Mouse (Mus musculus): ENCODE results near the gene Stk38. TPM values are rescaled to one million over a fixed set of nuclear protein-coding genes. Genes with fewer than 3 reads are reported as not detected.

Stk38 gene
- polyA plus RNA-seq, 1 experiment from 2014 or later = 130 TPM

- no peak overlapping the region for H3K4me2 ChIP-seq
- DNase-seq (ENCODE audit: low spot score, missing footprints) = no peak
- WGBS = 82% methylated on average over 7 of the region's 7 CpGs
Observed at GRCm38 (mm10) chr17:29019391-29019790, 11.6 kb upstream of the Stk38 start.

GRCm38 (mm10) chr17:29018292-29018984 lies 10.6 kb upstream of the Stk38 start:
- DNase-seq (ENCODE audit: low spot score, missing footprints) (no peak), ATAC-seq (ENCODE audit: low FRiP score) (no peak)
- Histone ChIP-seq H3K4me1 (ENCODE audit: control insufficient read depth, insufficient read depth, low read length) (no peaks in the 10 kb centered on the region), H3K27ac (ENCODE audit: low read depth, low read length) (no peak overlapping the region), H3K36me3 (ENCODE audit: control insufficient read depth, insufficient read depth, low read length) (no peaks in the 10 kb centered on the region), H3K9me3 (ENCODE audit: control insufficient read depth, low read length) (no peaks in the 10 kb centered on the region), H3K9ac (ENCODE audit: low read length) (no peak overlapping the region), H3K27me3 (ENCODE audit: control insufficient read depth, insufficient read depth, low read length) (no peaks in the 10 kb centered on the region), H3K4me2 (no peak overlapping the region), H3K4me3 (ENCODE audit: low read depth, low read length) (no peak overlapping the region)
- WGBS = 49% methylated on average over 11 of the region's 11 CpGs

More at GRCm38 (mm10) chr17:29019391-29019790, 11.6 kb upstream of the Stk38 start:
- Histone ChIP-seq H3K27me3 (ENCODE audit: control insufficient read depth, insufficient read depth, low read length) (no peaks in the 10 kb centered on the region), H3K9ac (ENCODE audit: low read length) (no peak overlapping the region), H3K36me3 (ENCODE audit: control insufficient read depth, insufficient read depth, low read length) (no peaks in the 10 kb centered on the region), H3K9me3 (ENCODE audit: control insufficient read depth, low read length) (no peaks in the 10 kb centered on the region), H3K27ac (ENCODE audit: low read depth, low read length) (no peak overlapping the region), H3K4me1 (ENCODE audit: control insufficient read depth, insufficient read depth, low read length) (no peaks in the 10 kb centered on the region), H3K4me3 (ENCODE audit: low read depth, low read length) (no peak overlapping the region)
- ATAC-seq (ENCODE audit: low FRiP score) = no peak

GRCm38 (mm10) chr17:29016705-29017104 lies 8.9 kb upstream of the Stk38 start:
- Histone ChIP-seq H3K4me2 (no peak overlapping the region), H3K27me3 (ENCODE audit: control insufficient read depth, insufficient read depth, low read length) (no peaks in the 10 kb centered on the region; the same call in 1 of the 2 replicates), H3K9ac (ENCODE audit: low read length) (no peak overlapping the region), H3K4me3 (ENCODE audit: low read depth, low read length) (no peak overlapping the region), H3K4me1 (ENCODE audit: control insufficient read depth, insufficient read depth, low read length) (no peaks in the 10 kb centered on the region), H3K9me3 (ENCODE audit: control insufficient read depth, low read length) (no peaks in the 10 kb centered on the region), H3K27ac (ENCODE audit: low read depth, low read length) (no peak overlapping the region), H3K36me3 (ENCODE audit: control insufficient read depth, insufficient read depth, low read length) (no peaks in the 10 kb centered on the region)
- DNase-seq (ENCODE audit: low spot score, missing footprints) = no peak
- ATAC-seq (ENCODE audit: low FRiP score) = no peak
- WGBS = 86% methylated on average over 4 of the region's 4 CpGs

- Histone ChIP-seq H3K9ac (ENCODE audit: low read length) (no peak overlapping the region), H3K4me1 (ENCODE audit: control insufficient read depth, insufficient read depth, low read length) (no peaks in the 10 kb centered on the region), H3K27ac (ENCODE audit: low read depth, low read length) (no peak overlapping the region), H3K27me3 (ENCODE audit: control insufficient read depth, insufficient read depth, low read length) (no peaks in the 10 kb centered on the region; the same call in 1 of the 2 replicates), H3K36me3 (ENCODE audit: control insufficient read depth, insufficient read depth, low read length) (no peaks in the 10 kb centered on the region), H3K4me2 (no peak overlapping the region), H3K9me3 (ENCODE audit: control insufficient read depth, low read length) (no peaks in the 10 kb centered on the region), H3K4me3 (ENCODE audit: low read depth, low read length) (no peak overlapping the region)
- ATAC-seq (ENCODE audit: low FRiP score) (no peak), DNase-seq (ENCODE audit: low spot score, missing footprints) (peak; percentile 92)
- WGBS = 23% methylated on average over 2 of the region's 2 CpGs
Observed at GRCm38 (mm10) chr17:29015638-29016037, 7.8 kb upstream of the Stk38 start.

GRCm38 (mm10) chr17:29014235-29014634 lies 6.4 kb upstream of the Stk38 start:
- H3K4me2 ChIP-seq = no peak overlapping the region
- no peaks in the 10 kb centered on the region; the same call in 1 of the 2 replicates for H3K27me3 ChIP-seq (ENCODE audit: control insufficient read depth, insufficient read depth, low read length)
- no peaks in the 10 kb centered on the region for H3K36me3 ChIP-seq (ENCODE audit: control insufficient read depth, insufficient read depth, low read length)
- no peak overlapping the region for H3K4me3 ChIP-seq (ENCODE audit: low read depth, low read length)
- H3K9me3 ChIP-seq (ENCODE audit: control insufficient read depth, low read length) = no peaks in the 10 kb centered on the region
- no peak for DNase-seq (ENCODE audit: low spot score, missing footprints)
- ATAC-seq (ENCODE audit: low FRiP score) = no peak
- H3K27ac ChIP-seq (ENCODE audit: low read depth, low read length) = no peak overlapping the region
- H3K9ac ChIP-seq (ENCODE audit: low read length) = no peak overlapping the region
- no peaks in the 10 kb centered on the region for H3K4me1 ChIP-seq (ENCODE audit: control insufficient read depth, insufficient read depth, low read length)

- Histone ChIP-seq H3K27me3 (ENCODE audit: control insufficient read depth, insufficient read depth, low read length) (no peaks in the 10 kb centered on the region; the same call in 1 of the 2 replicates), H3K4me2 (no peak overlapping the region), H3K4me3 (ENCODE audit: low read depth, low read length) (no peak overlapping the region), H3K9ac (ENCODE audit: low read length) (no peak overlapping the region), H3K4me1 (ENCODE audit: control insufficient read depth, insufficient read depth, low read length) (peaks cover 10% of the 10 kb centered on the region), H3K9me3 (ENCODE audit: control insufficient read depth, low read length) (no peaks in the 10 kb centered on the region), H3K27ac (ENCODE audit: low read depth, low read length) (no peak overlapping the region), H3K36me3 (ENCODE audit: control insufficient read depth, insufficient read depth, low read length) (no peaks in the 10 kb centered on the region)
- WGBS = 87% methylated on average over 4 of the region's 4 CpGs
- ATAC-seq (ENCODE audit: low FRiP score) (no peak), DNase-seq (ENCODE audit: low spot score, missing footprints) (peak; percentile 80)
Observed at GRCm38 (mm10) chr17:29009181-29009580, 1.4 kb upstream of the Stk38 start.

- Histone ChIP-seq H3K9me3 (ENCODE audit: control insufficient read depth, low read length) (no peaks in the 10 kb centered on the region), H3K4me2 (peak overlapping the region; percentile 88), H3K36me3 (ENCODE audit: control insufficient read depth, insufficient read depth, low read length) (no peaks in the 10 kb centered on the region), H3K9ac (ENCODE audit: low read length) (peak overlapping the region; percentile 98), H3K4me3 (ENCODE audit: low read depth, low read length) (peak overlapping the region; percentile 97), H3K4me1 (ENCODE audit: control insufficient read depth, insufficient read depth, low read length) (peaks cover 10% of the 10 kb centered on the region), H3K27ac (ENCODE audit: low read depth, low read length) (peak overlapping the region; percentile 89), H3K27me3 (ENCODE audit: control insufficient read depth, insufficient read depth, low read length) (no peaks in the 10 kb centered on the region; the same call in 1 of the 2 replicates)
- DNase-seq (ENCODE audit: low spot score, missing footprints) (no peak), ATAC-seq (ENCODE audit: low FRiP score) (peak; percentile 31; the same call in 1 of the 2 replicates)
- 6% methylated on average over 8 of the region's 8 CpGs for WGBS
Observed at GRCm38 (mm10) chr17:29008326-29008650, 493 bp upstream of the Stk38 start.

GRCm38 (mm10) chr17:29007243-29007640 lies 553 bp downstream of the Stk38 start:
- no peaks in the 10 kb centered on the region for H3K36me3 ChIP-seq (ENCODE audit: control insufficient read depth, insufficient read depth, low read length)
- H3K4me2 ChIP-seq = peak overlapping the region; percentile 88
- peak overlapping the region; percentile 89 for H3K27ac ChIP-seq (ENCODE audit: low read depth, low read length)
- DNase-seq (ENCODE audit: low spot score, missing footprints) = peak; percentile 93
- no peaks in the 10 kb centered on the region; the same call in 1 of the 2 replicates for H3K27me3 ChIP-seq (ENCODE audit: control insufficient read depth, insufficient read depth, low read length)
- no peaks in the 10 kb centered on the region for H3K9me3 ChIP-seq (ENCODE audit: control insufficient read depth, low read length)
- WGBS = 0% methylated on average over 18 of the region's 19 CpGs
- H3K9ac ChIP-seq (ENCODE audit: low read length) = peak overlapping the region; percentile 98
- no peak; the same call in 1 of the 2 replicates for ATAC-seq (ENCODE audit: low FRiP score)
- peaks cover 10% of the 10 kb centered on the region for H3K4me1 ChIP-seq (ENCODE audit: control insufficient read depth, insufficient read depth, low read length)
- peak overlapping the region; percentile 97 for H3K4me3 ChIP-seq (ENCODE audit: low read depth, low read length)

- Histone ChIP-seq H3K4me3 (ENCODE audit: low read depth, low read length) (peak overlapping the region; percentile 97), H3K4me1 (ENCODE audit: control insufficient read depth, insufficient read depth, low read length) (peaks cover 10% of the 10 kb centered on the region), H3K9me3 (ENCODE audit: control insufficient read depth, low read length) (no peaks in the 10 kb centered on the region), H3K4me2 (peak overlapping the region; percentile 88), H3K36me3 (ENCODE audit: control insufficient read depth, insufficient read depth, low read length) (no peaks in the 10 kb centered on the region), H3K9ac (ENCODE audit: low read length) (peak overlapping the region; percentile 98), H3K27ac (ENCODE audit: low read depth, low read length) (no peak overlapping the region), H3K27me3 (ENCODE audit: control insufficient read depth, insufficient read depth, low read length) (no peaks in the 10 kb centered on the region)
- DNase-seq (ENCODE audit: low spot score, missing footprints) = peak; percentile 84
- no peak for ATAC-seq (ENCODE audit: low FRiP score)
- WGBS = 13% methylated on average over 7 of the region's 7 CpGs
Observed at GRCm38 (mm10) chr17:29006812-29007211, 983 bp downstream of the Stk38 start.
